Mouse (Mus musculus): Measurements from ENCODE around the gene Fndc9. TPM values are rescaled to one million over a fixed set of nuclear protein-coding genes. Genes with fewer than 3 reads are reported as not detected.

Gene Fndc9
- polyA plus RNA-seq, 1 experiment from 2014 or later = 0.26 TPM

GRCm38 (mm10) chr11:46241985-46242384 lies 6.7 kb downstream of the Fndc9 start:
- DNase-seq (ENCODE audit: low spot score) = no peak
- Histone ChIP-seq H3K4me1 (peaks cover 7% of the 10 kb centered on the region; the same call in 1 of the 2 replicates), H3K4me3 (no peak overlapping the region), H3K27me3 (replicated peaks; ENCODE audit: low read depth, poor library complexity, severe bottlenecking) (no peaks in the 10 kb centered on the region), H3K27ac (replicated peaks) (no peak overlapping the region), H3K36me3 (replicated peaks) (peaks cover 34% of the 10 kb centered on the region), H3K9me3 (no peaks in the 10 kb centered on the region)
- 91% methylated on average over 8 of the region's 8 CpGs for WGBS

DNA sequence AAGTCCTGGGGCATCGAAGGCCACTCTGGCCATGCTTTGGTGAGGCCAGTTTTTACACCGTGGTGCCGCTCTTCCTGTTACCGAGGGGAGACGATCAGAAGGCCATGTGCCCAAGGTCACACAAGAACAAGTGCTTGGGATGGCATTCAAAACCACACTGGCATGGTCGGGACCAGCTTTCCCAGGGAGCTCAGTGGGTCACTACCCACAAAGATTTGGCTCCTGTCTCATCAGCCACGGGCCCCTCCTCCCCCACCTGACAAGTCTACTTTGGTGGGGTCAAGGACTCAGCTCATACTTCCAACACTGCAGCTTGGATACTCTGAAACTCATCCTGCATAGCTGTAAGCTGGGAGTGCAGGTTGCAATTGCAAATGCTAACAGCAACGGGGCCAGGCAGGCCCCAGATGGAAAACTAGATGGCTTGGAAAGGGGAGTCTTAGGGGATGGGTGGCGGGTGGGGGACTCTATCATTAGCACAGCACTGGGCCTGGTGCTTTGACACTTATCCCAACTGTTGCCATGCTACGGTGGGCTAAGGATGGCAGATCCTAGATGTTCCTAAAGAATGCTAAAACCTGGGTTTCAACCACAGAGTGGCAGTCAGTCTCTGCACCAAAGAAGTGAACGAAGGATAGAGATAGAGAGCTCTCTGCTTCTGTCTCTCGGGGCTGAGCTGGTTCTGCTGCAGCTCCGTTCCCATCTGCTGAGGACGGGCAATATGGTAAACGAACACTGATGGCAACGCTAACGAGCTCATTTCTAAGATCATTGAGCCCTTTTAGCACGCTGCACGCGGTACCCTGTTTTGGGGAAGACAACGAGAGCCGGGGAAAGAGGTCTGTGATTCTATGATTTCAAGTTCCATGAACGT lies 9.6 kb downstream of the Fndc9 start:
- 92% methylated on average over 23 of the region's 23 CpGs for WGBS
- peaks cover 14% of the 10 kb centered on the region for H3K36me3 ChIP-seq (replicated peaks)
- H3K4me1 ChIP-seq = peaks cover 7% of the 10 kb centered on the region; the same call in 1 of the 2 replicates
- no peak overlapping the region for H3K27ac ChIP-seq (replicated peaks)
- H3K9me3 ChIP-seq = no peaks in the 10 kb centered on the region
- no peak overlapping the region for H3K4me3 ChIP-seq
- DNase-seq (ENCODE audit: low spot score) = no peak
- no peaks in the 10 kb centered on the region for H3K27me3 ChIP-seq (replicated peaks; ENCODE audit: low read depth, poor library complexity, severe bottlenecking)

GRCm38 (mm10) chr11:46245926-46246325 lies 10.6 kb downstream of the Fndc9 start:
- H3K9me3 ChIP-seq = no peaks in the 10 kb centered on the region
- H3K27me3 ChIP-seq (replicated peaks; ENCODE audit: low read depth, poor library complexity, severe bottlenecking) = no peaks in the 10 kb centered on the region
- 74% methylated on average over 8 of the region's 8 CpGs for WGBS
- H3K27ac ChIP-seq (replicated peaks) = no peak overlapping the region
- no peak for DNase-seq (ENCODE audit: low spot score)
- H3K4me3 ChIP-seq = no peak overlapping the region
- peaks cover 7% of the 10 kb centered on the region; the same call in 1 of the 2 replicates for H3K4me1 ChIP-seq
- peaks cover 12% of the 10 kb centered on the region for H3K36me3 ChIP-seq (replicated peaks)

GRCm38 (mm10) chr11:46246393-46246792 lies 11.1 kb downstream of the Fndc9 start:
- WGBS = 74% methylated on average over 7 of the region's 7 CpGs

GRCm38 (mm10) chr11:46248352-46248751 lies 13.0 kb downstream of the Fndc9 start:
- Histone ChIP-seq H3K4me1 (peaks cover 7% of the 10 kb centered on the region; the same call in 1 of the 2 replicates), H3K9me3 (no peaks in the 10 kb centered on the region), H3K4me3 (no peak overlapping the region), H3K36me3 (replicated peaks) (peaks cover 12% of the 10 kb centered on the region), H3K27ac (replicated peaks) (no peak overlapping the region), H3K27me3 (replicated peaks; ENCODE audit: low read depth, poor library complexity, severe bottlenecking) (no peaks in the 10 kb centered on the region)
- 88% methylated on average over 3 of the region's 3 CpGs for WGBS
- DNase-seq (ENCODE audit: low spot score) = no peak

More at GRCm38 (mm10) chr11:46246393-46246792, 11.1 kb downstream of the Fndc9 start:
- H3K4me3 ChIP-seq = no peak overlapping the region
- no peak for DNase-seq (ENCODE audit: low spot score)
- no peak overlapping the region for H3K27ac ChIP-seq (replicated peaks)
- H3K4me1 ChIP-seq = peaks cover 7% of the 10 kb centered on the region; the same call in 1 of the 2 replicates
- H3K27me3 ChIP-seq (replicated peaks; ENCODE audit: low read depth, poor library complexity, severe bottlenecking) = no peaks in the 10 kb centered on the region
- H3K9me3 ChIP-seq = no peaks in the 10 kb centered on the region
- H3K36me3 ChIP-seq (replicated peaks) = peaks cover 12% of the 10 kb centered on the region

GRCm38 (mm10) chr11:46251994-46252393 lies 16.7 kb downstream of the Fndc9 start:
- Histone ChIP-seq H3K27me3 (replicated peaks; ENCODE audit: low read depth, poor library complexity, severe bottlenecking) (no peaks in the 10 kb centered on the region), H3K4me3 (no peak overlapping the region), H3K4me1 (no peaks in the 10 kb centered on the region), H3K9me3 (no peaks in the 10 kb centered on the region), H3K36me3 (replicated peaks) (peaks cover 32% of the 10 kb centered on the region), H3K27ac (replicated peaks) (no peak overlapping the region)
- WGBS = 34% methylated on average over 7 of the region's 7 CpGs
- peak; percentile 62 for DNase-seq (ENCODE audit: low spot score)

DNA sequence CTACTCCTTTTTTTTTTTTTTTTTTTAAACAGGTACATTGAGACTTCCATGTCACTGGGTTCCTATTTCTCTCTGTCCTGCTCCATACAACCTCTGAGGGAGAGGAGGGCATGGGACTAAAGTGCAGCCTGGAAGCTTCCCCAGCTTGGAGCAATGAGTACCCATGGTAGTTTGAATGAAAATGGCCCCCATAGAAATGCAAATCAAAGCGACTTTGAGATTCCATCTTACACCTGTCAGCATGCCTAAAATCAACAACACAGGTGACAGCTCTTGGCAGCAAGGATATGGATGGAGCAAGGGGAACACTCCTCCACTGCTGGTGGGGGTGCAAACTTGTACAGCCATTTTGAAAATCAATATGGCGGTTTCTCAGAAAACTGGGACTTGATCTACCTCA lies 20.0 kb downstream of the Fndc9 start:
- peaks cover 38% of the 10 kb centered on the region for H3K36me3 ChIP-seq (replicated peaks)

GRCm38 (mm10) chr11:46258207-46258606 lies 22.9 kb downstream of the Fndc9 start:
- no peak overlapping the region for H3K27ac ChIP-seq (replicated peaks)

More for the DNA sequence above, 20.0 kb downstream of the Fndc9 start:
- H3K4me1 ChIP-seq = no peaks in the 10 kb centered on the region
- no peak overlapping the region for H3K4me3 ChIP-seq
- DNase-seq (ENCODE audit: low spot score) = no peak
- peaks cover 3% of the 10 kb centered on the region; the same call in 1 of the 2 replicates for H3K9me3 ChIP-seq
- H3K27me3 ChIP-seq (replicated peaks; ENCODE audit: low read depth, poor library complexity, severe bottlenecking) = no peaks in the 10 kb centered on the region
- 84% methylated on average over 2 of the region's 2 CpGs for whole genome bisulfite sequencing
- H3K27ac ChIP-seq (replicated peaks) = no peak overlapping the region

GRCm38 (mm10) chr11:46258749-46259148 lies 23.4 kb downstream of the Fndc9 start:
- no peak overlapping the region for H3K27ac ChIP-seq (replicated peaks)

More at GRCm38 (mm10) chr11:46258207-46258606, 22.9 kb downstream of the Fndc9 start:
- WGBS = 66% methylated on average over 4 of the region's 4 CpGs
- H3K9me3 ChIP-seq = peaks cover 3% of the 10 kb centered on the region; the same call in 1 of the 2 replicates
- H3K27me3 ChIP-seq (replicated peaks; ENCODE audit: low read depth, poor library complexity, severe bottlenecking) = no peaks in the 10 kb centered on the region
- no peak overlapping the region for H3K4me3 ChIP-seq
- no peaks in the 10 kb centered on the region for H3K4me1 ChIP-seq
- peaks cover 46% of the 10 kb centered on the region for H3K36me3 ChIP-seq (replicated peaks)
- DNase-seq (ENCODE audit: low spot score) = peak; percentile 40

DNA sequence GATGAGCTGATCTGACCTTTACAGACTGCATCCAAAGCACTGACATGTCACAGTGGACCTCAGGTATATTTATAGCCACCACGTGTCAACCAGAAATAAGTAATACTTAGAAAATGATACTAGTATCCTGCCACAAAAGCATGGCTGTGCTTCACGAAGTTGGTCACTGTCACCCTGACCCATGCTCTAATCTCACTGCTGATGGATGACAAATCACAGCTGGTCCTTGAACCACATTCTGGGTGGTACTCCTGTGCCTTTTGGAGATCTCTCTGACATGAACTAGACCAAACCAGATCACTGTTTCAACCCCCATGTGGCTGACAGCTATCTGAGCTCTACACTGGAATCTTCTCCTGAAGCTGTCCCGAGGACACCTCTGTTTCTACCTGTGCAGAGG lies 27.5 kb downstream of the Fndc9 start:
- no peaks in the 10 kb centered on the region for H3K9me3 ChIP-seq
- no peaks in the 10 kb centered on the region for H3K4me1 ChIP-seq
- no peak overlapping the region for H3K4me3 ChIP-seq
- H3K36me3 ChIP-seq (replicated peaks) = peaks cover 22% of the 10 kb centered on the region
- WGBS = 83% methylated on average over 3 of the region's 3 CpGs
- no peak overlapping the region for H3K27ac ChIP-seq (replicated peaks)
- DNase-seq (ENCODE audit: low spot score) = no peak
- H3K27me3 ChIP-seq (replicated peaks; ENCODE audit: low read depth, poor library complexity, severe bottlenecking) = no peaks in the 10 kb centered on the region

More at GRCm38 (mm10) chr11:46258749-46259148, 23.4 kb downstream of the Fndc9 start:
- peaks cover 42% of the 10 kb centered on the region for H3K36me3 ChIP-seq (replicated peaks)
- DNase-seq (ENCODE audit: low spot score) = no peak
- no peak overlapping the region for H3K4me3 ChIP-seq
- no peaks in the 10 kb centered on the region for H3K27me3 ChIP-seq (replicated peaks; ENCODE audit: low read depth, poor library complexity, severe bottlenecking)
- 91% methylated on average over 8 of the region's 8 CpGs for WGBS
- no peaks in the 10 kb centered on the region for H3K4me1 ChIP-seq
- peaks cover 3% of the 10 kb centered on the region; the same call in 1 of the 2 replicates for H3K9me3 ChIP-seq

GRCm38 (mm10) chr11:46263291-46263690 lies 28.0 kb downstream of the Fndc9 start:
- H3K36me3 ChIP-seq (replicated peaks) = peaks cover 25% of the 10 kb centered on the region
- no peaks in the 10 kb centered on the region for H3K4me1 ChIP-seq
- no peak overlapping the region for H3K27ac ChIP-seq (replicated peaks)
- no peak overlapping the region for H3K4me3 ChIP-seq
- DNase-seq (ENCODE audit: low spot score) = no peak
- no peaks in the 10 kb centered on the region for H3K9me3 ChIP-seq
- no peaks in the 10 kb centered on the region for H3K27me3 ChIP-seq (replicated peaks; ENCODE audit: low read depth, poor library complexity, severe bottlenecking)
- 93% methylated on average over 11 of the region's 11 CpGs for WGBS

- Histone ChIP-seq H3K4me1 (peaks cover 3% of the 10 kb centered on the region; the same call in 1 of the 2 replicates), H3K4me3 (no peak overlapping the region), H3K27me3 (replicated peaks; ENCODE audit: low read depth, poor library complexity, severe bottlenecking) (no peaks in the 10 kb centered on the region), H3K9me3 (no peaks in the 10 kb centered on the region), H3K36me3 (replicated peaks) (peaks cover 26% of the 10 kb centered on the region), H3K27ac (replicated peaks) (no peak overlapping the region)
- WGBS = 81% methylated on average over 3 of the region's 3 CpGs
- no peak for DNase-seq (ENCODE audit: low spot score)
Observed at GRCm38 (mm10) chr11:46264584-46264983, 29.3 kb downstream of the Fndc9 start.

Data from embryonic facial prominence, embryonic 10.5 days (tissue).